Mouse (Mus musculus) mammary gland, adult 2 months (tissue): Measurements from ENCODE around the gene Pde4d. TPM values are rescaled to one million over a fixed set of nuclear protein-coding genes. Genes with fewer than 3 reads are reported as not detected.

Experiments
- polyA plus RNA-seq: library from polyadenylated mRNA; depleted of rRNA; stranded (reverse); fragments of >200 nt; gene quantifications from 2 replicates; pipeline ENCODE4 v1.2.3, GENCODE M21; 2012; ENCODE audit warnings: low replicate concordance; rRNA removed

Pde4d gene
- 8.8 and 21.4 TPM in 2 replicates for polyA plus RNA-seq

GRCm38 (mm10) chr13:108449116-108450097, at the start of gene Pde4d:
TSS of gene Pde4d (plus strand) at chr13:108449948.

Other genes with a start within 250 kb of the Pde4d start
- gene Elovl7, start 235.5 kb upstream of the Pde4d start, polyA plus RNA-seq, result 1.1 and 4.3 TPM in 2 replicates
- 0.44 and 0.66 TPM in 2 replicates for gene Depdc1b, start 133.6 kb upstream of the Pde4d start, polyA plus RNA-seq